Mouse (Mus musculus) T-helper 1 cell (primary cell): ENCODE results near the gene Stra6.

Experiments
- in situ Hi-C: fragments of 300-600 bp; cut with MboI, MseI; formaldehyde crosslinking; loops from one replicate; pipeline ENCODE4 v1.15.1; 2025; ENCODE audit warnings: high pct_unique_total_duplicates

Stra6 gene

GRCm38 (mm10) chr9:58063531-58063930 lies at the start of gene Stra6:
Gene Stra6, plus strand, starts transcription at chr9:58063788.
- in situ Hi-C loops, result no loop called here

- in situ Hi-C loops, result no loop called here
Observed at GRCm38 (mm10) chr9:58014393-58015160, 49.0 kb upstream of the Stra6 start.

GRCm38 (mm10) chr9:58015856-58016255 lies 47.7 kb upstream of the Stra6 start:
- in situ Hi-C loops, result no loop called here

DNA sequence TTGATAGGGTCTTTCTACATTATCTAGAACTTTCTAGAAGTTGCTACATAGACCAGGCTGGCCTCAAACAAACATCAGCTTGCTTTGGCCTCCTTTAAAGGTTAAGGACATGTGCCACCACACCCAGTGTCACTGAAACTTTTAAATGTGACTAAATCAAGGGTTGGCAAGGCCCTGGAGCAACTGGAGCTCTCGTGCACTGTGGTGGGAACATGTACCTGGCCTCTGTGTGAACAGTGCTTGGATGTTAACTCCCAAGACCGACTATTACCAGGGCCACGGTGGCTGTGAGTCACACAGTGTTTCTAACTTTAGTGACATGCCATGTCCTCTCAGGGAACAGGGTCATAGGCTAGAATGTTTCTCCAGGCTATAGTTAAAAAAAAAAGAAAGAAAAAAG lies 46.6 kb upstream of the Stra6 start:
- in situ Hi-C loops, result no loop called here

DNA sequence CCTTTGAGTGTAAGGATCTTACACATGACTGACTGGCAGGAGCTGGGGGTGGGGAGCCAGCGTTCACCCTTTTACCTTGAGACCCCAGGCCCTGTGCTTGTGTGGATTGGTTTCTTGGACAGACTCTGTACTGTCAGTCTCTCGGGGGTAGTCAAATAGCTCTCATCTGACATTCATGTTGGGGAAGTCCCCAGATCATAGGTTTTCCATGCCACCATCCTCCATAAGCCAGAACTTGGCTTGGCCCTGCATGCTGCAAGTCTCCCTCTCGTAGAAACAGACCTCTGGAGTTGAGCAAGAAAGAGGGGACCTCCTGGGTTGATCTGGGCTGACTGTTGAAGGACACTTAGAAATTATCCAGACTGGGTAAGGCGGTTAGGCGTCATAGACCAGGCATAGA lies 45.2 kb upstream of the Stra6 start:
- in situ Hi-C loops, result no loop called here

DNA sequence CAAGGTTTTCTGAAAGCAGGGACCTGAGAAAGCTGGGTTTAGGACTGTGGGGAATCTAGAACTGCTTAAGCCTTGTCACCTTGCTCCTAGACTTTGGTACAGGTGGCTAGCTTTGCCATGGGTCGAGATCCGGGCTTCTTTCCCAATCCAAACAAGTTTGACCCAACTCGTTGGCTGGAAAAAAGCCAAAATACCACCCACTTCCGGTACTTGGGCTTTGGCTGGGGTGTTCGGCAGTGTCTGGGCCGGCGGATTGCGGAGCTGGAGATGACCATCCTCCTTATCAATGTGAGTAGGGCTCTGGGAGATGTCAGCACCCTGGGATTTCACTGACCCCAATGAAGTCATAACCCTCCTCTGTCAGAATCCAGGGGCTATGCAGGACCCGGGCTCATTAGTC lies 37.6 kb upstream of the Stra6 start:
- in situ Hi-C loops, result no loop called here

GRCm38 (mm10) chr9:58027426-58028180 lies 36.0 kb upstream of the Stra6 start:
- in situ Hi-C loops, result no loop called here

DNA sequence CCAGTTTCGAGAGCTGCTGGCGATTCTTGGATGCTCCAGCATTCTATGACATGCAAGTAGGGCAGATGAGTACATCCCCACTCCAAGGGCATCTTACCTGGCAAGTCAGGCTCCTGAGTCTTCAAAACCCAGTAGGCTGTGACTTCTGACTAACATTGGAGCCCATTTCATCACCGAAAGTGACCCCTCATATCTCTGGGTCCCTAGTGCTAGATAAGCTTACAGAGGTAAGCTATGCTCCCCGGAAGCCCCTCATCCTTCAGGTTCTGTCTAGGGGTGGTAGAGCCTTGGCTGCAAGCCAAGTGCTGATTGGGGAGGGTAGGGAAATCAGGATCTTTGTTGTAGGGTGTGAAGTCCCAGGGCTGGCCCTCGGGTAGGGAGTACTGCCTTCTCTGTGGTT lies 34.7 kb upstream of the Stra6 start:
- in situ Hi-C loops, result no loop called here

GRCm38 (mm10) chr9:58029635-58030034 lies 34.0 kb upstream of the Stra6 start:
- in situ Hi-C loops, result no loop called here

DNA sequence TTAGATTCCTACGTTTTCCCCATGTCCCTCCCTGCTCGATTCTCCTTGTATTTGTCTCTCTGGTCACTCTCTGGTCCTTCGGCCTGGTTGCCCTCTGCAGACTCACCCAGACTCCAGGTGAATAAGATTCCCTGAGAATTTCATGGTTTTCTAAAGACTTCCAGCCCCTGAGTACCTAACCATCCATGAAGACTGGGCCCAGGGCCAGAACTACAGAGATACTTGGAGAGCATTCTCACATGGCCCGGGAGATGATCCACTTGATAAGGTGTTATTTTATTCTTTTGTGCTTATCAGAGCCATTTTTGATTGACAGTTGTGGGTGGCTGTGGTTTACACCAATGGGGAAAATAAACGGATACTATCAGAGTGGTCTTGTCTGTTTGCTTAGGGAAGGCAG lies 31.7 kb upstream of the Stra6 start:
- in situ Hi-C loops, result no loop called here

GRCm38 (mm10) chr9:58035519-58035918 lies 28.1 kb upstream of the Stra6 start:
- in situ Hi-C loops, result loop anchor here (5.0 kb wide), 1 partner anchor 167 kb away; the partner anchor contains the start of genes Islr and Islr2

DNA sequence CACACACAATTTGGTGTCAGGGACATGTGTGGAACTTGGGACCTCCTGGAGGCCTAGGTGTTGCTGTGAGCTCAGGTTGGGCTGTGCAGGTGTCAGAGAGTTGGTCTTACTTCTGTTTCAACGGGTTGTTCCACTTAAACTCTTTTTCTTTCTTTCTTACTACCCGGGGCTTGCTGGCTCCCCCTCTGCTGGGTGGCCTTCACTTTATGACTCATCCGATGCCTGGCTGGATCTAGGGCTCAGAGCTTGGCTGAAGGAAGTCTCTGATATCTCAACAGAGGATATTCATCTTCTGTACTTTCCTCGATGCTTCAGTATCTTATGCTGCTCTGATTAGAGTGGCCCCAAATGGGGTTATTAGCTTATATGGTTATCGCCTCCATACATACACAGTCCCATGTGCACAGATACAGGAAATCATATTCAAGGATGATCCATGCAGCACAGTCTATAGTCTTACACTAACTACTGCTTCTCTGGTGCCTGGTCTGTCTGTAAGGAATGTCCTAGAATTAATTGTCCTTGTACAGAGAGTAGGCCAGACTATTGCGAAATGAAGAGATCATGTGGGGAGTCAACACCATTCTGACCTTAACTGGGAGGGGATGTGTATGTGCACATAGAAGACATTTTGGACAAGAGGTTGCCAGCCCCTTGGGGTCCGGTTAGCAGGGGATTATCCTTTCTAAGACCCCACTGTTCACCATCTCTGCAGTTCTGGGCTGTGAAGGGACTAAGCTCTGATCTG lies 27.5 kb upstream of the Stra6 start:
- in situ Hi-C loops, result loop anchor here (5.0 kb wide), 1 partner anchor 166 kb away; the partner anchor contains the start of genes Islr and Islr2

GRCm38 (mm10) chr9:58036961-58037360 lies 26.6 kb upstream of the Stra6 start:
- in situ Hi-C loops, result loop anchor here (5.0 kb wide), 1 partner anchor 165 kb away; the partner anchor contains the start of genes Islr and Islr2

GRCm38 (mm10) chr9:58038500-58039168 lies 25.0 kb upstream of the Stra6 start:
- in situ Hi-C loops, result loop anchor here (5.0 kb wide), 1 partner anchor 164 kb away; the partner anchor contains the start of genes Islr and Islr2

GRCm38 (mm10) chr9:58040977-58041376 lies 22.6 kb upstream of the Stra6 start:
- in situ Hi-C loops, result no loop called here

DNA sequence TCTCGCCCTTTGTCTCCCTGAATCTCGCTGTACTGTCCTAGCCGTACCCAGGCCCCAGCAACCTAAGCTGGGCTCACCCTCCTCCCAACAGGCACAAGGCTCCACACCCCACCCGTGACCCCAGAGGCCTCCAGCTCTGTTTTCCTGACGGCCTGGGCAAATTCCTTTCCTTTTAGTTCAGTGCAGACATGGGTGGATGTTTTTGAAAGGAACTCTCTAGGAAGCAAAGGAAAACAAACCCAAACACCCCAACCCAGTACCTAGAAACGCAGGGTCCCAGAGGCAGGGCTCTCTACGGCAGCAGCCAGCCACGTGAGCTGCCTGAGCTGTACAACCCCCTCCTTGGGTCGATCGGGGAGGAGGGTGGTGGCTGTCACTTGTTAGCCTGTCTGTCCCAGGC lies 21.2 kb upstream of the Stra6 start:
- in situ Hi-C loops, result no loop called here

DNA sequence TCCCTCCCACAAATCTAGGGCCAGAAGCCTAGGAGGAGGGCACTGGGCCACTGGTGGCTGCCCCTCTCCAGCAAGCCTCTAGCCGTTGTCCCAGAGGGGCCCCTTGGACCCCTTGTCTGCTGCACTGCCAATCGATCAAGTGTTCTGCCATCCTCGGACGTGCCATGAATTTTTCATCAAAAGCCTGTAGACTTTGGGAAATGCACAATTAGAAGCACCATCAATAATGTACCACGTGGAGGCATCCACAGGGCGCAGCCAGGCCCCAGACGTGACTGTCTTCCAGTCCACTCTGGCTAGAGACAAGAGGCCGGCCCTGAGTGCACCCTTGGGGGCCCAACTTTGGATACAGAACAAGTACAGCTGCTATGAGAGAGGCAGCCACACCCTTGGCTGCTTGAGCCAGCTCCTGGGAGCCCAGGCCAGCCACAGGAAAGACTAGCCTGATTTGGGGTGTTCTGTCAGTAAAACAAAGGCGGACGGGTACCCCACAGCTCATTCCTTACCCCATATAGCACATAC lies 20.0 kb upstream of the Stra6 start:
- in situ Hi-C loops, result no loop called here

DNA sequence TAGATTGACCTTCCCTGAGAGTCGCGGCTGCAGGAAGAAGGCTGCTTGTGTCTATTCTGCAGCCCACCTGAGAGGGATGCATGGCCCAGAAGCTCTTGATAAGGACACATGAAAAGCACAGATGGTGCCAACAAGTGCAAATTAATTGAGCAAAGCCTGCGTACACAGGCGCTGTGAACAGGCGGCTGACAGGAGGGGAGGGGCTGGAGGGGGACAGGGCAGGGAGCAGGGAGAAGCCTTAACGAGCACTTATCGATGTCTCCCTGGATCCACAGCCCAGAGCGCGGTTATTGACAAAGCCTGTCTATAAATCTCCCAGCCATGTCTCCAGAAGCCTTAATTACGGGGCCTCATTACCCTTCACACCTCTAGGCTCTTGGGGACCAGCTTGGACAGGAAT lies 18.8 kb upstream of the Stra6 start:
- in situ Hi-C loops, result no loop called here

- in situ Hi-C loops, result no loop called here
Observed at GRCm38 (mm10) chr9:58045646-58046045, 17.9 kb upstream of the Stra6 start.

- in situ Hi-C loops, result no loop called here
Observed at GRCm38 (mm10) chr9:58047061-58047460, 16.5 kb upstream of the Stra6 start.

DNA sequence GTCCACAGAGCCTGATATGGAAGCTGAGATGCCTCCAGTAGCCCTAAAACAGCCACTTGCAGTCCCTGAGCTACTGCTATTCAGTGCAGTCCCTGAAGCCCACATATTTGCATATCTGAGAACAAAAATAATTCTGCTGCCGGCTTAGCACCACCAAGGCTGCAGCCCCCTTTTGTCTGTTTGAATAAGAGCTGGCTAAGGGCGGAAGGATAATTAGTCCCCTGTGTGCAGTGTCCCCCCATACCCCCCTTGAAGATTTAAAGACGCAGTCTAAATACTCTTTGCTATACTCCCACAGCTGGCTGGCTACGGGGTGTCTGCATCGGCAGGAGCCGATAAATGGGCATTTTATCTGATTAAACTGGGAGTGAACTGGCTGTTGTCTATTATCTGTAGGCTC lies 15.0 kb upstream of the Stra6 start:
- in situ Hi-C loops, result no loop called here
